Mouse (Mus musculus): ENCODE measurements around the gene Bptf.
A peak's percentile ranks its signal among the peaks of the same experiment; 100 is the strongest.
"Not testable (repeated sequence)": the region's sequence is repeated elsewhere in the genome, so short reads cannot be mapped to it uniquely, and the experiment has no call there.

Bptf gene

DNA sequence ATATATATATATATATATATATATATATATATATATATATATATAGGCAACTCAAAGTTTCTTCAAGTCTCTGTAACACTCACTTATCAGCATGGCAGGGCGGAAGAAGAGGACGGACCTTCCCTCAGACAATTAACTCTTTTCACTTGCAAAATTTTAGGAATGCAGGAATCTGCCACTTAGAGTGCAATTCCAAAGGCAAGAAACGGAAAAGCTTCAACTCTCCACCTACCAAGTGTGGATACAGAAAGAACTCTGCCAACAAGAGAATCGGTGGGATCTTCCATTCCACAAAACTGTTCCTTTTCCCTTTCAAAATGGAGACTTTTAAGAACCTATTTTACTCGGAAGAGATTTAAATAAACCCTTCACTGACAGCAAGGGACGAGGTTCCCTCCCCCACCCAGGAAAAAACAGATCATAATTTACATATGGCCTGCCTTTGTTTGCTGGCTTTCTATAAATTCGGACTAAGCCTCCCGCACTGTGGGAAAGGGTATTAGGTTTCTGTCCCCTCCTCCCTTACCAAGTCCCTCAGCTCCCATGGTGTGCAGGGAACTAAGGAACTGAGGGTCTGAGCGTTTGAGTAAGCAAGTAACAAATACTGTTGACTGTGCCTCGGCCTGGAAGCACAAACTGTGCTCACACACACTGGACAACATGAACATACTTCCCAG is 17.9 kb downstream of the Bptf start:
- DNase-seq = no peak

DNA sequence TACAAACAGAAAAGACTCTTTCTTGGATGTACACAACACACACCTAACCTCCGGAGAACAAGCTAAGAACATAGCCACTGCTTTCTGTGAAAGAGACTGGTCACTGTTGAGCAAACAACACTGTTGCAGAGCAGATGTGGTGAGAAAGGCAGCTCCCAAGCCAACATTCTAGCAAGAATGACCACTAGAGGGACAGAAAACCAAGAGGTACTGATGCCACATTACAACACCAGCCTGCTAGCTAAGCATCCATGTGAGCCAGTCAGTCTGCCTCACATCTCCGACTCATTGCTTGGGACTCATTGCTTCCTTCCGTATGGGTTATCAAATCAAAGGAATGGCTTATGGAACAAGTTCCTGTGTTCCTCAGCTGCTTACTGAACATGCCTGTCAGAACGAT is 18.8 kb downstream of the Bptf start:
- no peak for DNase-seq

DNA sequence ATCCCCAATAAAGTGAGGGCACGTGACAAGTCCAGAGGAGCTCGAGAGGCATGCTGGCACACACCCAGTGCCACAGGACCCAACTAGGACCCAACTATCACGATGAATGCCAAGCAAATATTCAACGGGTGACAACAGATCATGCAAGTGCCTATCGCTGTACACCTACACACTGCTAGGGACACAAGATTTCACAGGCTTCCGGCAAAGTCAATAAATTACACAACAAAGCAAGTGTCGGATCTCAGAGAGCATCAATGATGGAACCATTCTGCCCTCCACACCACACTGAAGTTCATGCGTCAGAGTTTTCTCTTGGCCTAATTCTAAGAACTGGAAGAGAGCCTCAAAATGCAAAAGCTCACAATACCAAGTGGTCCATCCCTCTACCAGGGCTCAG is 22.3 kb downstream of the Bptf start:
- DNase-seq = no peak

DNA sequence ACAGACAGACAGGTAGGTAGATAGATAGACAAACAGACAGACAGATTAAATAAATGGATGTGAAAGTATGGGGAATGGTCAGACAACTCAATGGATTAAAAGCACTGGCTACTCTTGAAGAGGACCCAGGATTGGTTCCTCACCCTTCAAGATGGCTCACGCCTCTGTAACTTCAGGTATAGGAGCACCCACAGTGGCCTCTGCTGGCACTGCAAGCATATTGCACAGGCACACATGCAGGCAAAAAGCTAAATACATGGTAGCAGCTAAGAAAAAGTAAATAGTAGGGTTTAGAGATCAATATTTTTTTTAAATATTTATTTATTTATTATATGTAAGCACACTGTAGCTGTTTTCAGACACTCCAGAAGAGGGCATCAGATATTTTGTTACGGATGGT is 23.0 kb downstream of the Bptf start:
- no peak for DNase-seq

DNA sequence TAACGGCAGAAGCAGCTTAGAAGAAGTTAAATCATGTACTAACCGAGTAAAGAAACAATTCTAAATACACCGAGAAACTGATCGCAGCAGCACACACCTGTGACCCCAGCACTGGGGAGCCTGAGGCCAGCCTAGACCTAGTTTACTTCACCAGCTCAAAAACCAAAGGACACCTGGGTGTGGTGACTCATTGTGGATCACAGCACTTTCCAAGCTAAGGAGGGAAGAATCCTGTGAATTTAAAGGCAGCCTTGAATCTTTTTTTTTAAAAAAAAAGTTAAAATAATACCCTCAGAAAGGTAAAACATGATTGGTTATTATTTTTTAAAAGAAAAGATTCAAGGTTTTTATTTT is 24.2 kb downstream of the Bptf start:
- no peak for DNase-seq

DNA sequence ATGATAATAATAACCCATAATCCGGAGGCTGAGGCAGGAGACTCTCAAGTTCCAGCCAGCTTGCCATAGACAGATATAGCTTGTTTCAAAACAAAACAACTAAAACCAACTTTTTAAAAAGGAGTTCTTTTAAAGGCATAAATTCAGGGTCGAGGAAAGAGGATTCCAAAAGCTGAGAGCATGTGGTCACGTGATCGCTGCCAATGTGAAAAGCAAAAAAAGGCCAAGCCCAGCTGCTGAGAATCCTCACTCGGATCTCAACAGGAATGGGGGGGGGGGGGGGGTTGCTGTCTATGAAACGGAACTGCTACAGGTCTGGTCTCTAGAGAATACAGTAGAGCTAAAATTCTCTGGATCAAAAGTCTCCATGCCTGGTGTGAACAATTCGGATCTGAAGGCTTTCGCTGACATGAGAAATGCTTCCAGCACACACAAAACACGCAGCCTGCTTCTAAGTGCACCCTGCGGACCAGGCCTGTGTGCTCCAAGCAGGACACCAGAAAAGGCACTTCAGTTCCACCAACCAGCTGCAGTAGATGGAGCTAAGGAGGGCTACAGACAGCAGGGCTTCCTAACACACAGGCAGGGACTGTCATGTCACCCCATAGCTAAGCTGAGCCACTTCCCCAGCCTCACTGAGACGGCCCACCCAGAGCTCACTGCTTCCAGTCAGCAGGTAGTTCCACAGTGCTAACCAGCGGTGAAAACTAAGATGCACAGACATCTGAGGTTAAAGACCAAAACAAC is 24.8 kb downstream of the Bptf start:
- no peak for DNase-seq

DNA sequence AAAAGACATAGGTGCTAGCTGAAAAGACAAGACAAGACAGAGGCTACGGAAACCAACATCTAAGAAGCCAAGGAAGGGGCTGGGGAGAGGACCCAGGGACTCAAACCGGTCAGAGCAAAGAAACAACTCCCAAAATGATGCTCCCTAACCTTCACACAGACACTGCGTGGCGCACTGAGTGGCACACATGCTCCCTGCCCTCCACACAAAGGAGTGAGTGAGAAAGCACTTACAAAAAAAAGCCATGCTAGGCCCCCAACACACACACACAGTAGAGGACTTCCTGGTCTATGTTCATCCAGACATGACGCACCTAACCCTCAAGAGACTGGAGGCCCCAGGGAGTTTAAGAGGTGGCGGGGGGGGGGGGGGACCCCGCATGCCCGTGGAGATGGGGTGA is 25.5 kb downstream of the Bptf start:
- no peak for DNase-seq

DNA sequence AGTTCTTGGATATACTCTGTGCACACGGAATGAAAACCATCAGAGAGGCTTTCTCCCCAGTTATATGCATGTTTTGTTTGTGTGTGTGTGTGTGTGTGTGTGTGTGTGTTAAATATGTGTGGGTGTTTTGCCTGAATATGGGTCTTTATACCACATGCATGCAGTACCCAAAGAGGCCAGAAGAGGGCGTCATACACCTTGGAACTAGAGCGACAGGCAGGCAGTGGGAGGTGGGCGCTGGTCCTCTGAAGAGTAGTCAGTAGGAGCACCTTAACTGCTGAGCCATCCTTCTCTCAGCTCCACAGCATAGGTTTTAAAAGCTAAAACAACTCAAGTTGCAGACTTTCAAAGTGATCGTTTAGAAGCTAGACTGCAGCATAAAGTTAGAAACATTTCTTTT is 26.7 kb downstream of the Bptf start:
- DNase-seq = peak; percentile 53

DNA sequence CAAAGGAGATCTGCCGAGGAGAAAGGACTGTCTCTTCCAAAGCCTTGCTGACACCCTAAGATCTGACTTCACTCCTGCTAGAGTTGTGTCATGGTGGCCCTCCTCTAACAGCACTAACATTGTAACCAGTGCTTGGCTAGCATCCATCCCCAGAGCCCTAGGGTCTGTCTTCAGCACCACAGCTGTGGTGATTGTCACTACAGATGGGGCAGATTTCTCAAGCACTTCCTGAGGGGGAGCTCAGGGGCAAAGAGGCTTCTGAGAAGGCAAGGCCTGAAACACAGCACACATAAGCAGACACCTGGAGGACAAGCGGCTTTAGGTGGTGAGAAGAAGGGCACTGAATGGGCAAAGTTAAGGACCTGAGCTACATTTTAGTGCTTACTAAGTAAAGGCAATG is 28.2 kb downstream of the Bptf start:
- no peak for DNase-seq

DNA sequence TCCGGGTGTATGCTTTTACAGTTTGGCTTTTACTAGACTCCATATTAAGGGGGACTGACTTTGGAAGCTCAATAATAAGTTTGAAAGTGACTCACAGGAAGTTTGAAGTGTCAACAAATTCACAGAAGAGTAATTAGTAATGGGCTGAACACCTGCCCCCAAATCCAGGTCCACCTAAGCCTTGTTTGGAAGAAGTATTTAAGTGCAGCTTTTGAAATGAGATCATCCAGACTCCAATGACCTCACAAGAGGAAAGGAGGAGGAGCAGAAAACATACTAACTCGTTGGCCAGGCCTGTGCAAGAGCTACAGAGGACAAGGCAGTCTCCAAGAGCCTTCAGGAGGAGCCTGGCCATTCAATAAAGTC is 28.7 kb downstream of the Bptf start:
- DNase-seq = no peak

DNA sequence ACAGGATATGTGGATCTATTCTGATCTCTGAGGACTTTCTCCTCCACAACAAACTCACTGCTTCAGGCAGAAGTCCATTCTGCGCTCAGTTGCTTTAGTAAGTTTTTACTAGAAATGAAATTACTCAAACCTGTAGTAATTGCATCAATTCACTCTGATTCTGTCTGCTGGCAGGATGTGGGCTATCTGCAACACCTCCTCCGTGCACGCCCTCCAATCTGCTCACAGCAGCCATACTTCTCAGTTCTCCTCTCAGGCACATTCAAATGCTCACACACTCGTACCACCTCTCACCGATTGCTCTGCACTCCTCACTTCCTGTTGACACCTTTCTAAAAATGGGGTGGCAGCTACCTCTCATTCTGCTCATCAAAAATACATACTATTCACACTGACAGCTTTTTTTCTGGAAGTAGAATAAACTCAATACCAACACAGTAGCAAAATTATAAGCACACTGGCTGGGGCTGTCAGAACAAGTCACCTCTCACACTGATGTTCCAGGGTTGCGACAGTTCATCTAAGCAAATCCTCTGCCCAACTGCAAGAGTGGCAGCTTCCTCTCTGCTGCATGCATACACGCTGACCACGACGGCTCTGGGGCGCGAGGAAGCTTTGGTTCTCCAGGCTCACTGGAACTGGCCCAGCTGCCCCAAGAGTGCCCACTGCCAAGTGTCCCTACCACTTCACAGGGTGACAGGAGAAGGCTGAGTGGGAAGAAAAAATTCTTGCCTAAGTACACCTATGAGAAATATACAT is 29.3 kb downstream of the Bptf start:
- DNase-seq = no peak

DNA sequence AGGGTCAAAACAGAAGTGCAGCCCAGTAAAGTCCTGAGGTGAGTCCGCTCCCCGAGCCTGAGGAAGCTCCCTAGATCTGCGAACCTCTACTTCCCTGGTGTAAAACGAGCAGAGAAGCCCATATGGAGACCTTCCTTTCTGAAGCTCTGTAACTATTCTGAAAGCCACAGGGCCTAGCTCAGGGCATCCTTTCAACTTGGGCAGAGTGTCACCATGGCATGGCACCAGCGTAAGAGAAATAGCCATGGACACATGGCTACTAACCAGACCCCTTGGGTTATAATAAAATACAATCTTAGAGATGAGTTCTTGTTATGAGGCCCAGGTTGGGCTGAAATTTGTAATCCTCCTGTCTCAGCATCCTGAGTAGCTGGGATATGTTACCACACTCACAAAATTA is 35.0 kb downstream of the Bptf start:
- DNase-seq = peak; percentile 48

DNA sequence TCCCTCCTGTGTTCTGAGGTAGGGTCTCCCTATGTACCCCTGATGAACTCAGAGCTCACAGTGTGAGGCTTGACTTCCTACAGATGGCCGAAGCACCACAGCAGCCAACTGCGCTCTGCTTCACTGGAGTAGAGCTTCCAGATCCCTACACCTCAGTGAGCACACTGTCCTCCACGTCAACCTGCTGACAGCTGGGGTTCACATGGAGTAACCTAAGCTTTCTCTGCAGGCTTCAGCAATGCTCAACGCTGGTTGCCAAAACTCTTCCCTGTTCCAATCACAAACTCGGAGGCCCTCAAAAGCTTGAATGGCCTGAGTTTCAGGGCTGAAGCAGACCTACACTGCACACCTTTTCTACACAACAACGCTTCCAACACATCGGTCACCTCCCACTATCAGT is 38.1 kb downstream of the Bptf start:
- peak; percentile 65 for DNase-seq

DNA sequence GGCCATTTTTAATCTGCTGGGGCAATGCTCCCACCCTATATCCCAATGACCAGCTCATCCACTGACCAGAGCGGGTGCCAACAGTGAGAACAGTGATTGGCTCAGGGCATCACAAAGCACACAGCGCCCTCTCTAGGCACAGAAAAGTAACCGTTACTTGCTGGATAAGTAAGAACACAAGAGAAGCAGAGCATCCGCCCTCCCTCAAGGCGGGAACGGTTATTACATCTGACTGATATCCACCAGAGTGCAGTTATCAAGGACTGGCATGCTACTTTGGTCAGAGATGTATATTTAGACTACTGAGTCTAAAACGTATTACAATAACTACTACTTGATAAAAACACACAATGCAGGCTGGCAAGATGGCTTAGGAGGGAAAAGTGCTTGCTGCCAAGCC is 39.3 kb downstream of the Bptf start:
- no peak for DNase-seq

DNA sequence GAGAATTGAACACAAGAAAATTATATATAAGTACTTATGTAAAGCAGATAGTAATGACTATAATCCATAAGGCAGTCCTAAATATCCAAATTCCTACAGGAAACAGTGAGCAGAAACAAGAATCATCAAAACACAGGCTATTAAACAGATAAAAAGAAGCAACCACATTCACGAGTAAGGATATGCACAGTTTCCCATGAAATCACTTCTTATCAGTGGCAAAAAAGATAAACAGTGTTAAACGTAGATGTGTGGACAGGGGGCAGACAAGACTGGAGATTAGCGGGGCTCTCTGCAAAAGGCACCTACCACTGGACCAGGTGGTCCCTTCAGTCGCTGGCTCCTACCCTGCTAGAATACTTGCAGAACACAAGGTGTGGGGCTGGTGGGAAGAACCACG is 46.1 kb downstream of the Bptf start:
- no peak for DNase-seq

DNA sequence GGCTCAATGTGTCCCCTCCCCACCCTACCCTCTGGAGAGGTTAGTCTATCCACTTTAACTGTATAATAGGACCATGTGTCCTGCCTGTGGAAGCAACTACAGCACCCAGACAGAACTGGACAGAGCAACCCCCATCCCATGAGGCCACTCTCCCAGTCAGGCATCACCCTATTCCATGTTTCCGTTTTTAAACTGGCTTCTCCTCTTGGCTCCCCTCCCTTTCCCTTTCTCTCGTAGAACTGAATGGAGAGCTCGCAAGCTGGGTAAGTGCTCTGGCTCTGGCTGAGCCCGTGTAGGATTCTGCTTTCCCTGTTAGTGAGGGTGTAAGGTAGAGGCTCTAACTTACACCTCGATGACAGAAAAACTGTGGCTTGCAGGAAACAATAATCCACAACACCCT is 48.4 kb downstream of the Bptf start:
- DNase-seq = no peak

DNA sequence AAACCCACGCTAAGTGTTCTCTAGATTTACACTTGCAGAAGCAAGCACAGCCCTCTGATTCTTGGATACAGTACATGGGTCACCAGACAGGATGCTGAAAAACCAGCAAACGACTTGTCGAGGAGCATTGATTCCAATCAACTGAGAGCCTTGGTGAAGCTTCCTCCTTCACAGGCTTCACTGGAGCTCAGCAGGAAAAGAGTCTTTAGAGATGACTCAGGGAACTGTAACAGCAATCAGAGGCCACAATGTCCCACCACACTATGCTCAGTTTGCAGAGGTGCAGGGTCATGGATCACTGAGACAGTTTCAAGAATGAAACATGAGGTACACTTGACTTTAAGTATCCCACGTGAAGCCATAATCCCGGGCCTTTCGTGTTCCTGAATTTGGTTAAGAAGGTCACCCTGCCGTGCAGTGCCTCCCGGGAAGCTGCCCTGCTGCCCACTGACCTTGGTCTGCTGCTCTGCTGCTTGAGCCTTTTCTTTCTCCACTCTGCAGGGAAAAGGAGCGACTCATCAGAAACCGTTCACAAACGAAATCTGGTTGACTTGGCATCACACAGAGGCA is 66.6 kb downstream of the Bptf start:
- DNase-seq = no peak

DNA sequence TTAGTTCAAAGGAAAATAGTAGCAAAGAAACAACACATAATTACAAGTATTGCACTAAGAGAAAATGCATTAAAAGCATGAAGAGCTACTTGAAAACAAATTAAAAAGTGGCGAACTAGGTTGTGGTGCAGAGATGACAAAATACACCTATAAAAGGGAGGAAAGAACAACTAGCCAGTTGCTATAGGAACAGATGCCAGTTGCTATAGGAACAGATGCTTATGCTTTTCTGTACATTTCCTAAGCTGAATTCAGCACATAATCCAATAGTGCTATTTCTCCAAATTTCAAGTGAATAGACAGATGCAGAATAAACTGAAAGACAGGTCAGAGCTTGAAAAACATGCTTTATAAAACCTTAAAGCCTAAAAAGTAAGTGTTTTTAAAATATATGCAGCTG is 67.3 kb downstream of the Bptf start:
- DNase-seq = no peak

DNA sequence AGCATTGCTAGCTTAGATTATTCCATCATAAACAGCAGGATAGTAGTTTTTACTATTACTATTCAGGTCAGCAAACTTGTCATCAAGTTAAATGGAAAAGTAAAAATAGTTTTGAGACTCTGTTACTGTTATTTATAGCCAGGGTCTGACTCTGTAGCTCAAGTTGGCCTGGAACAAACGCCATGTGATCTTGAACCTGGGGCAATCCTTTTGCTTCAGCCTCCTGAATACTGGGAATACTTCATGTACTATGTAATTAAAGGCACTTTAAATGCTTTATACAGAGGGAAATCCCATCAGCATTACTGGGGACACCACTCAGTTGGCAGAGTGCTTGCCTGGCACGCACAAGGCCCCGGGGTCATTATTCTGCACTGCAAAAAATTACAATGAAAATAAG is 68.9 kb downstream of the Bptf start:
- no peak for DNase-seq

DNA sequence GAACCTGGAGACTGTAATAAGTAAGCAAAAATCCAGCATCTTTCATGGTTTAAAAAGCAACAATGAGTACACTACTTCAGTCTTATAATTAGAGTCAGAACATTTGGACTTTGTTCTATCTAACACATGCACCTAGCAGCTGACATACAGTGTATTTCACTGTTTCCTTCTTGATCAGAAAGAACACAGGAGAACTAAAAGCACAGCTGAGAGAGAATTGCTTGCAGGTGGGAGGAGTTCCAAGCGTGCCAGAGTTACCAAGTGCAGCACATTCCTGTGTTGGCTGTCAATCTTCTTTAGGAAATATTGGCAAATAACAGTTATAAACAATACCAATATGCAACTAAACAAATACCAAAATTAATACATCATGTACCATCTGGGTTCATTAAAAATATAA is 71.0 kb downstream of the Bptf start:
- no peak for DNase-seq

DNA sequence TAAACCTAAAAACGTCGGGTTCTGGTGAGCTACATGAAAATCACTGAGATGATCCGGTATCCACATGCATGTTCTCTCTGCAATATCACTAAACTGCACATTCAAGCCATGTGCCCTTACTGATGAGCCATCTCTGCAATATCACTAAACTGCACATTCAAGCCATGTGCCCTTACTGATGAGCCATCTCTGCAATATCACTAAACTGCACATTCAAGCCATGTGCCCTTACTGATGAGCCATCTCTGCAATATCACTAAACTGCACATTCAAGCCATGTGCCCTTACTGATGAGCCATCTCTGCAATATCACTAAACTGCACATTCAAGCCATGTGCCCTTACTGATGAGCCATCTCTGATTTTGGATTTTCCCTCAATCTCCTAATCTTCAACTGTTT is 72.3 kb downstream of the Bptf start:
- not testable (repeated sequence) for DNase-seq

DNA sequence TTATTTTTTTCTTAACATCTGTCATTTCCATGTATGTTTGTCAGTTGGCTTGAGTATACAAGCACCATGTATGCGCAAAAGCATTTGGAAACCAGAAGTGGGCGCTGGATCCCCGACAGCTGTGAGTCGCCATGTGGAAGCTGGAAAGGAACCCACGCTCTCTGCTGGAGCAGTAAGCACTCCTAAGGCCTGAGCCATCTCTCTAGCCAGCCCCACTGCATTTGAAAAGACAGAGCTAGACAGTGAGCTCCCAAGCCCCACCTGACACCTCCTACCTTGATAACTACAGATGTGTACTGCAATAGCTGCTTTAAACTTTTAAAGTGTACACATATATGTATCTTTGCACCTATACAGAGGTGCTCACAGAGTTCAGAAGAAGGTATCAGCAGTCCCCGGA is 74.5 kb downstream of the Bptf start:
- no peak for DNase-seq

DNA sequence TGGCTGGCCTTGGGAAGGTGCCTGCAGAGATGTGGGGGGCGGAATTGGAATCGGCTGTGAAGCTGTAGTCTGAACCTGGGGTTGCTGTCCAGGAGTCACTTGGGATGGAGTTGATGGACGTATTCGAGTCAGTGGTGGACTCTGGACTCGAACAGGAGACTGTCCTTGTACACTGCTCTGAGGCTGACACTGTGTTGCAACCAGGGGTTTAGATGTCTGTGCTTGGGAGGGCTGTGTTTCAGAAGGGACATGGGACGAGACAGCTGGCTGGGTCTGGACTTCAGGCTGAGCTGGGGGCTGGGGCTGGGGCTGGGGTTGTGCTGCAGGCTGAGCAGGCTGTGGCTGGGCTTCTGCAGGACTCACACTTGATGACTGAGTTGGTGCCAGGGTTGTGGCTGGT is 77.1 kb downstream of the Bptf start:
- DNase-seq = no peak

All from cerebellum, adult 11-12 months (tissue).